Mouse (Mus musculus) retina, postnatal 1 day (tissue): ENCODE data around the gene Zbtb25.

Source experiments
- DNase-seq: peaks from one replicate; pipeline ENCODE4 v3.0.0-alpha.2; 2012

The Zbtb25 gene

DNA sequence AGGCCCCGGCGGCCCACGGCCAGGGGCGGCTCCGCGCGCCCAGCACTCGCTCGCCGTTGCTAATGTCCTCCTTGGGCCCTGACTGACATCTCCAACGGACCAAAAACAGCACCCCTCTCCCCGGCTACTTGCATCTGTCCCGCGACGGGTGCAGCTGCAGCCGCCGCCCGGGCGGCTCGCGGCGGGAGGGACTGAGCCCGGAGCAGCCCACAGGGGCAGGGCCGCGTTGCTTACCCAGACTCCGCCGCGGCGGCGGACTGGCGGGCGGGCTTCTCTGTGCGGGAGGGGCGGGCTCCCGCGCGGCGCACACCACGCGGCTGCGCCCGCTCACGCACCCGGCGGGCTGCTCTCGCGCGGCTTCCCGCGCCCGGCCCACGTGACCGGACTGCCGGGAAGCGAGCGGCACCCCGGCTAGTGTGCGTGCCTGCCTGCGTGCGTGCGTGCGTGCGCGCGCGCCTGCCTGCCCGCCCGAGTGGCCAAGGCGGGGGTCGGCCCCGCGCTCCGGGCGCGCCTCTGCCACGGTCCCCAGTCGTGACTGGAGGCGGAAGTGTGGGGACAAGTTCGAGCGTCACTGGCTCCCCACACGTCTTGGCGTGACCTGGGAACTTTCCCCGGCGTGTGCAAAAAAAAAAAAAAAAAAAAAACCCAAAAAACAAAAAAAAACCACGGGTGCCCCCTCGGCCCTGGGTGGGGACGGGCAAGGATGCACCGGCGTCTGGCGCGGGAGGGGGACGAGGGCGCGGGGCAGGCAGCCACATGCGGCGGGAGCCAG is at the start of gene Zbtb25:
Gene Zbtb25 (minus strand): TSS at position 397 of the 772 bp plus-strand sequence.
- peak; percentile 95 for DNase-seq

DNA sequence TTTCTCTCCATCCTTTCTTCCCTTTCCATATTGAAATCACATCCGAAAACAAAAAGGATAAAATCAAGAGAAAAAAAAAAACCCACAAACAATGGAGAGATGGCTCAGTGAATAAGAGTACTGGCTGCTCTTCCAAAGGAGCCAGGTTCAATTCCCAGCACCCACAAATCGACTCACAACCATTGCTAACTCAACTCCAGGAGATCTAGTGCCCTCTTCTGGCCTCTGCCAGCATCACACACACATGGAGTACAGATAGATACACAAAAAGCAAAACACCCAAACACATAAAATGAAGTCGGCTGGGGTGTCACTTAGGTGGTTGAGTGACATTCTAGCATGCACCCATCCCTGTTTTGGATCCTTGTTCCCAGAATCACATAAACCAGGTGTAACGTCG is 48.9 kb upstream of the Zbtb25 start:
- DNase-seq = no peak

DNA sequence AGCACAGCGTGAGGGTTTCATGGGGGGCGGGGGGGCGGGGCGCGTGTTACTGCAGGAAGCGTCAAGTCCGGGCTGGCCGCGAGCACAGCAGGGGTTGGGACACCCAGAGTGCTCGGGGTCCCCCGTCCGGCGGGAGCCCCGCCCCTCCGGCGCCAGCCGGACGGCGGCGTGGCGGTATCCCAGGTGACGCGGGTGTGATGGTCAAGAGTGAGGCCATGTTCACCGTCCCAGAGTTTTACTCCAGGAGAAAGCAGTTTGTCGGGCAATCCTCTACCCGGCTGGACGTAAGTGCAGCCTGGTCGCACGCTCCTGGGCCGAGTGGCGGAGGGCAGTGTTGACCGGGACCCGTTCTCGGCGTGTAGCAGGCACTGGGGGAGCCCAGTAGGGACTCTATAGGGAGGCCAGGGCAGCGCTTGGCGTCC is 48.0 kb upstream of the Zbtb25 start, which contains the start of gene Ppp1r36:
Gene Ppp1r36 (plus strand): TSS at position 106 of the 422 bp plus-strand sequence.
- DNase-seq = peak; percentile 58

DNA sequence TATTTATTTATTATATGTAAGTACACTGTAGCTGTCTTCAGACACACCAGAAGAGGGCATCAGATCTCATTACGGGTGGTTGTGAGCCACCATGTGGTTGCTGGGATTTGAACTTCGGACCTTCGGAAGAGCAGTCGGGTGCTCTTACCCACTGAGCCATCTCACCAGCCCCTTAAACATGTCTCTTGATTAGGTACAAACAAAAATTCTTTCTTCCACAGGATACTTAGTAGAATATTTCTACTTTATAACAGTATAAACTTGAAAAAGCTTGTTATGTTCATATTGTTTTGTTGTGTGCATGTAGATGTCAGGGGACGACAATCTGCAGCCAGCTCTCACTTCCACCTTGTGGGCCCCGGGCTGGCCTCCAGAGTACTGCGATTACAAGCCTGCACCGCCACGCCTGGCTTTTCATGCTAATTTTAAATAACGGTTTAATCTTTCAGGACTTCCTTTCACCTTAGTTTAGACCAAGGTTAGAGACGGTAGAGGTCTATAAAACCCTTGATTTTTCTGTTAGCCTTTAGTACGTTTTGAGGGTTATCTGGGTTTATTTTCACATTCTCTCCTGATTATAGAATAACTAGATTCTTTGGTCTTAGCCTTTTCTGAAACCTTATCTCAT is 46.1 kb upstream of the Zbtb25 start:
- DNase-seq = no peak

DNA sequence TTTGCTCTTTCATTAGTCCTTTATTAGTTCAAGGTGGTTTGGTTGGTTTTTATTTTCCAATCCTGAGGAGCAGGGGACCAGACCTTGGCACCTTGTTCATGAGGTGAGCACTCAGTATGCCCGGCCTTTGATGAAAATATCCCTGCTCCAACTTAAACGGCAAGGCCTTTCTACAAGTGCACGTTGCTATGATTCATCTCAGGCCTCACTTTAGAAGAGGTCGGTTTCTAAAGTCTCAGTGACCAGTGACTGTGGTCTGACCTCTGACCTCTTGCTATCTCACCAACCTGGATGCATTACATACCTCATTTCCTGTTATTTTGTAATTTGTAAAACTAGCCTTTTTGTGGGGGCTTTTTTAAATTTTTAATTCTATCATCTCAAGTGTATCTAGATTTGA is 39.8 kb upstream of the Zbtb25 start:
- DNase-seq = no peak

DNA sequence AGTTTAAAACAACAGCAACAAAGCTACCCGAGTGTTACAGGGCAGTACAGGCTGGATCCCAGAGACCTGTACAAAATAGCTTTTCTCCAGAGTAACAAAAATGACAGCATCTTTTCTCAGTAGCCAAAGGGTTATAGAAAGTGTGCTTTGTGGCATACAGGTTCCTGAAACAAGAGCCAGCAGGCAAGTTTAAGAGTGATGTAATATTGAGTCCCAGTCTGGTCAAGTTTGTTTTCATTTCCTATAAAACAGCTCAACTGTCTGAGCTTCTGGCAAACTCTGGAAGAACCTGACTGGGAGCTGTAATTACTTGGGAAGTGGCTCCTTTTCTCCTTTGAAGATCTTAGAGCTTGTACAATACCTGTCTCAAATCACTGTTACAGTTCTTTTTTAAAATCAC is 37.8 kb upstream of the Zbtb25 start:
- DNase-seq = no peak

DNA sequence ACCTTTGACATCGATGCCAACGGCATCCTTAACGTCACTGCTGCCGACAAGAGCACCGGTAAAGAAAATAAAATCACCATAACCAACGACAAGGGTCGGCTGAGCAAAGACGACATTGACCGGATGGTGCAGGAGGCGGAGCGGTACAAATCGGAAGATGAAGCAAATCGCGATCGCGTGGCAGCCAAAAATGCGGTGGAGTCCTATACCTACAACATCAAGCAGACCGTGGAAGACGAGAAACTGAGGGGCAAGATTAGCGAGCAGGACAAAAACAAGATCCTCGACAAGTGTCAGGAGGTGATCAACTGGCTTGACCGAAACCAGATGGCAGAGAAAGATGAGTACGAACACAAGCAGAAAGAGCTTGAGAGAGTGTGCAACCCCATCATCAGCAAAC is 36.6 kb upstream of the Zbtb25 start:
- peak; percentile 30 for DNase-seq

DNA sequence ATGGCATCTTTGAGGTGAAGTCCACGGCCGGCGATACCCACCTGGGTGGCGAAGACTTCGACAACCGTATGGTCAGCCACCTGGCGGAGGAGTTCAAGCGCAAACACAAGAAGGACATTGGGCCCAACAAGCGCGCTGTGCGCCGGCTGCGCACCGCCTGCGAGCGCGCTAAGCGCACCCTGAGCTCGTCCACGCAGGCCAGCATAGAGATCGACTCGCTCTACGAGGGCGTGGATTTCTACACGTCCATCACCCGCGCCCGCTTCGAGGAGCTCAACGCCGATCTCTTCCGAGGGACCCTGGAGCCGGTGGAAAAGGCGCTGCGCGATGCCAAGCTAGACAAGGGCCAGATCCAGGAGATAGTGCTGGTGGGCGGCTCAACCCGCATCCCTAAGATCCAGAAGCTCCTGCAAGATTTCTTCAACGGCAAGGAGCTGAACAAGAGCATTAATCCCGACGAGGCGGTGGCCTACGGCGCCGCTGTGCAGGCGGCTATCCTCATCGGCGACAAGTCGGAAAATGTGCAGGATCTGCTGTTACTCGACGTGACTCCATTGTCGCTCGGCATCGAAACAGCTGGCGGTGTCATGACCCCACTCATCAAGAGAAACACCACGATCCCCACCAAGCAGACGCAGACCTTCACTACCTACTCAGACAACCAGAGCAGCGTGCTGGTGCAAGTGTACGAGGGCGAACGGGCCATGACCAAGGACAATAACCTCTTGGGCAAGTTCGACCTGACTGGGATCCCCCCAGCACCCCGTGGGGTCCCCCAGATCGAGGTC is 36.0 kb upstream of the Zbtb25 start:
- DNase-seq = peak; percentile 68

DNA sequence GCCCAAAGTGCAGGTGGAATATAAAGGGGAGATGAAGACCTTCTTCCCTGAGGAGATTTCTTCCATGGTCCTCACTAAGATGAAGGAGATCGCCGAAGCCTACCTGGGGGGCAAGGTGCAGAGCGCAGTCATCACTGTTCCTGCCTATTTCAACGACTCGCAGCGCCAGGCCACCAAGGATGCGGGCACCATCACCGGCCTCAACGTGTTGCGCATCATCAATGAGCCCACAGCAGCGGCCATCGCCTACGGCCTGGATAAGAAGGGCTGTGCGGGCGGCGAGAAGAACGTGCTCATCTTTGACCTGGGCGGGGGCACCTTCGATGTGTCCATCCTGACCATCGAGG is 35.4 kb upstream of the Zbtb25 start:
- no peak for DNase-seq

DNA sequence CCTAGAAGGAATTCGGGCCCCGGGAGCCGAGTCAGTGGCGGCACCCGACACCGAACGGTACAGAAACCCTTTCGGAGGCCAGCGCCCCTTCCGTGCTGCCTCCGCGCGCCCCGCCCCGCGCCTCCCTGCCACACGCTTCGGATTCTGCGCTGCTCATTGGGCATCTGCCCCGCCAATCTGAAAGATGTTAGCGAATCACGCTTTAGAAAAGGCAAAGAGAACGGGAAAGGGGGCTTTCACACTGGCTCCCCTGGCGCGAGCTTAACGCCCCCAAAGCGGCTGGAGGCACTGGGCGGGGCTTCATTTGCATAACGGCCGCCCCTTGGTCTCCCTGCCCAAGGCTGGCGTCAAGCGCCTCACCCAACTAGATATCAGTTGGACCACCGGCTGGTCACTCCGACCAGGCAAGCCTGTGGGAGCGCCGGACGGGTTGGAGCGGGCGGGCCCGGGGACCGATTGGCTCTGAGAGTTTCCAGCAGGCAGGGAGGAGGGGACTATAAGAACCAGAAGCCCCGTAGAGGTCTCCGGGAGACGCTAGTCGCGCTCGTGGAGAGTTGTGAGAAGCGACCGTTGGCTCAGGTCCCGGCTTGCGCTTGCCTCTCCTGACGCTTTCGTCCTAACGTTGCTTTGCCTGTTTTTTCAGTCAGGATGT is 34.6 kb upstream of the Zbtb25 start, which contains the start of gene Hspa2:
Gene Hspa2 (plus strand): TSS at position 291 of the 652 bp plus-strand sequence.
- peak; percentile 100 for DNase-seq

DNA sequence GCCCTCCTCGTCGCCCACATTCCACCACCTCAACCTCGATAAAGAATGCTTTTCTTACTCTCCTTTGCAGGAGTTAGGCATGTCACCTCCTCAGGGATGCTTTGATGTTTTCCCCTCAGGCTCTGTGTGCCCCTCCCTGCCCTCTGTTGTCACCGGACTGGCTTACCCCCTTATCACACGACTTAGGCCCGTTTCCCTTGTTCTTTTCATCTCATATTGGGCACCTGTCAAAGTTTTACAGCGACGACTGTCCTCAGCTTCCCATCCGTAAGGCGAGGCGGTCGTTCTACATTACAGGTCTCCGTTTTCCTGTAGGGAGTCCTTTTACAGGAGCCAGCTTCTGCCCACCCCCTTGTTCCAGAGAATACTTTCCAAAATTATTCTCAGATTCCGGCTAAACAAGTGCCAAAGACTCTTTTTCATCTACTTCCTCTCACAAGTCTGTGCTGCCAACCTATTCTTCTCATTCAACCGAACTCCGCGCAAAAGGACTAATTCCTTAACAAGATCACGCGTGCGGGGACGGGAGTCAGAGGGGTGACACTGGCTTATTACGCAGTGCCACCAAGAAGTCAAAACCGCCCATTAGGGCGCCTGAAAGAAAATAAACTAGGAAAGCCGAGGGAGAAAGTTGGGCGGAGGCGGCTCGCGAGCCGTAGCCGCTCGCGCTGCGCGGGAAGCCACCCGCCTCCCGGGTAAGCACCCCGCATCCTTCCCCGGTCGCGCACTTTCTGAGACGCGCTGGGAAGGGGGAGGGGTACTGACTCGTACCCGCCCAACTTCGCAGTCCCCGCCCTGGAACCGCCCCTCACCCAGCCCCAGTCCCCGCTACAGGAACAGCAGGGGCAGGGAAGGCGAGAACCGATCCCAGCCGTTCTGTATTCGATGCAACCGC is 33.8 kb upstream of the Zbtb25 start:
- DNase-seq = no peak

DNA sequence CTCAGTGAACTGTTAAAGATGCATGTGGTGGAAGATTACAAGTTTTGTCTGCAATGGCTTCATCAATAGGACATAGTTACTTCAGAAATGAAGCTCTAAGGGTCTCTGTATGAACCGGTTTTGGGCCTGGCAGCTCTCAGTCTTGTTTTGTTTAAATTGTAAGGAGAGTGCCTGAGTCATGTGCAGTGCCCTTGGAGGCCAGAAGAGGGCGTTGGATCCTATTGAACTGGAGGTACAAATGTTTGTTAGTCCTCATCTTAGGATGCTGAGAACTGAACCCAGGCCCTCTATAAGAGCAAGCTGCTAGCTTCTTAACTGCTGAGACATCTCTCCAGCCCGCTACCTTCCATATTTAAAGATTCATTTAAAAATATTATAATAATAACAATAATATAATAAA is 32.3 kb upstream of the Zbtb25 start:
- DNase-seq = no peak

DNA sequence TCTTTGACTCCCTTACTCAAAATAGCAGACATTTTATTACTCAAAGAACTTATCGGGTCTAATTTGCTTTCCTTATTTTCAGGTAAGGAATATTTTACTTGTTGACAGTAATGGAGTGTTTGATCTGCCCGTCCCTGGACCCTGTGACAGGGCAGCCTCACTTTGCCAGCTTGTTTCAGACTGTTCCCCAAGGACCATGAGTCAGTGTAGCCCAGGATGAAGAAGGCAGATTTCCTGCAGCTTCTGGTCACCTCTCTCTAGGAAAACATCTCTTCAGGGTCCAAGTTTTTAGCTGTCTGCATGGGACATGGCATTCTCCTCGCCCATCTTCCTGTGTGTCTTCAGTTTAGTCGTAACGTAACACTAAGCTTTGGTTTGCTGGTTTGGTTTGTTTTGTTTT is 27.9 kb upstream of the Zbtb25 start:
- DNase-seq = no peak

DNA sequence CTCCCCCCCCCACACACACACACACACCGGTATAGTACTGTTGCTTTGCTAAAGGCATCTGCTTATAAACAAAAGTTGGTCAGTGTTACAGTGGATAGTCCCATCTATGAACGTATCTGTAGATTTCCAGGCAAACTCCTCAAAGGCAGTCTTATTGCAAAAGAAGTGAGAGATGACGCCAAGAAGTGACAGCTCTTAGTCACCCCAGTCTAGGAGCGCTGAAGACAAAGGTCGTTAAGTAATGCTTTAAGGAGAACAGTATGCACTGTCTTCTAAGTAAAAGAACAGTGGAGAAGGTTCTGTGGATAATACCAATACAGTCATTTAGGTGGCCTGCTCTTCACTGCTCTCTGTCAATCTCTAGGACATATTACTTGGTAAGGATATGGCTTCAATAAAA is 23.6 kb upstream of the Zbtb25 start:
- DNase-seq = no peak

DNA sequence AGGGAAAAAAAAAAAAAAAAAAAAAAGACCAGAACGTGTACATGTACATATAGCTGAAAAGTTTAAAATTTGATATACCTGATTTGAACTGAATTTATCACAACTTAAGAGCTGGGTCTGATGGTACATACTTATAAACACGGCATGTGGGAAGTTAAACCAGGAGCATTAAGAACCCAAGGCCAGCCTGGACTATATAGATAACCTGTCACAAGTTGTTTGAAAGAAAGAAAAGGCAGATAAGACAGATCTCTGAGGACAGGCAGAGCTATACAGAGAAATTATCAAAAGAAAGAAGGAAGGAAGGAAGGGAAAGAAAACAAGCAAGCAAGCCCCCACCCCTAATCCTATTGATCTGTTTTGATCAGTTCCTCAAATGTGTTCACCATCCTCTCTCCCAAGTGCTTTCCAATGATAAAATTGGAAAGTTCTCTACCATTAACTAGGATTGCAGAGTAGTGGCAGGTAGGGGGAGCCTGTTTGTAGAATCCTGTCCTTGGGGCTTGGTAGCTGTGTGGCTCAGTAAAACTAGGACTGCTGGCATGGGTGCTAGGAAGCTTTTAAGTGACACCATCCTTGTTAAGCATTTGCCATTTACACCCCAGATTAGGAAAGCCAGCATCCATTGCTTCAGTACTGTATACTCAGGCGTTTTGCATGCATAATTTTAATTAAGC is 22.3 kb upstream of the Zbtb25 start:
- no peak for DNase-seq

DNA sequence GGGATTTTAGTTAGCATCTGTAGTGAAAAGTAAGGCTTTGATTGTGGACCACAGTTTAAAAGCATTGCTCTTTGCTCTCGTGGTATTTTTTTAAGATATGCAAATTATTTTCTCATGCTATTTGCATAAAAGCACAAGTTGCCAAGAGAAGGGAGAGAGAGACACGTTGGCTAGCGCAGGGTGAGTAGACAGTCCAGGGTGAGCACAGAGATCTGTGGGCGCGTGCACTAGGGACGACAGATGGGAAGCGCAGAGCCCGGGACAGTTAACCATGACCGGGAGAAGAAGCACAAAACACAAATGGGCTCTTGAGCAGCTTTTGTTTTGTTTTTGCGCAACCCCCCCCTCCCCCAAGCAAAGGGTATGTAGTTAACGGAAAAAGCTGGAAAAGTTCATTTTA is 19.4 kb upstream of the Zbtb25 start:
- DNase-seq = no peak

DNA sequence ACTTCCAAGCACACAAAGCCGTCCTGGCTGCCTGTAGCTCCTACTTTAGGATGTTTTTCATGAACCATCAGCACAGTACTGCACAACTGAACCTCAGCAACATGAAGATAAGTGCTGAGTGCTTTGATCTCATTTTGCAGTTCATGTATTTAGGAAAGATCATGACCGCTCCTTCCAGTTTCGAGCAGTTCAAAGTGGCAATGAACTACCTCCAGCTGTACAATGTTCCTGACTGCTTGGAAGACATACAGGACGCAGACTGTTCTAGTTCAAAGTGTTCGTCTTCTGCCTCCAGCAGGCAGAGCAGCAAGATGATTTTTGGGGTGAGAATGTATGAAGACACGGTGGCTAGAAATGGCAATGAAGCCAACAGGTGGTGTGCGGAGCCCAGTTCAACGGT is 15.9 kb upstream of the Zbtb25 start:
- DNase-seq = no peak

DNA sequence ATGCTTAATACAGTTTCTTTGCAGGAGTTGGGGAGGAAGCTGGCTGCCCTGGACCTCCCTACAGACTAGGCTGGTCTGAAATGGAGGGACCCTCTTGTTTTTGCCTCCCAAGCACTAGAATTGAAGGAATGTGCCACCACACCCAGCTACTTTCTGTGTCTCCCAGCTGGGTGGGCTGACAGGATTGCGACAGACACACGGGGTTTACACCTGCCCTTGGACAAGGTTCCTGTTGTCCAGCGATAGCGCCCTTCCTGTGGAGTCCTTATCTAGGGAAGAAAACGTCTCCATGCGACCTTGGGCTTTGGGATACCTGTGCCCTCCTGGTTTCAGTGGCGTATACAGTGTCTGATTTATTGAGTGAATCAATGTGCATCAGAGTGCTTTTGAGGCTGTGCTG is 10.7 kb upstream of the Zbtb25 start:
- no peak for DNase-seq

DNA sequence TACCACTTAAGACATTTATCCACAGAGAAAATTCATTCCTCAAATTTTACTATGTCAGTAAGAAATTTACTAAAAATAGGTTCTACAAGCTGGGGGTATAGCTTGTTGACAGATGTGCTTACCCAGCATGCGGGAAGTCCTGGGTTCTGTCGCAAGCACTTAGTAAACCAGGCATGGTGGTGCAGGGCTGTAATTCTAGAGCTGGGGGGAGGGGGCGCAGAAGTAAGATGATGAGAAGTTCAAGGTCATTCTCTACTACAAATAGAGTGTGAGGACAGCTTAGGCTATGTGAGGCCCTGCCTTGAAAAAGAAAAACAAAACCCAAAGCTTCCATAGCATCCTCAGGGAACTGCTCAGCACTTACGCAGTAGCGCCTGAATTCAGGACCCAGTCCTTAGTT is 9.2 kb upstream of the Zbtb25 start:
- DNase-seq = no peak

DNA sequence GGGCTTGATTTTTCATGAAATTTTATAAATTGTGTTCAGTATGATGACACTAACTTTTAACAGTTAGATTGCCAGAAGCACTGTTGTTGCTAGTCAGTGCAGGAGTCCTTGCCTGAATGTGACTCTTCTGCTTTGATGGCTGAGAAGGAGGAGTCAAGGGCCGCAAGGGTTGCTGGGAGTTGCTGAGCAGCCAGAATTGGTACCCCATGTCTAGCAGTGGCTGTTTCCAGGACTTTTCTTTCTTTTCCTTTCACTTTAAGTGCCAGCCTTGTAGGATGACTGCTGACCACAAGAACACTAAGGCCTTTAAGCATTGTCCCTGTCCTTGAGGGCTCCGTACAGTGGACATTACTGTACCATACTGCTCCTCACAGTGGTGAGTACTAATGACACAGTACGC is 8.3 kb upstream of the Zbtb25 start:
- no peak for DNase-seq

DNA sequence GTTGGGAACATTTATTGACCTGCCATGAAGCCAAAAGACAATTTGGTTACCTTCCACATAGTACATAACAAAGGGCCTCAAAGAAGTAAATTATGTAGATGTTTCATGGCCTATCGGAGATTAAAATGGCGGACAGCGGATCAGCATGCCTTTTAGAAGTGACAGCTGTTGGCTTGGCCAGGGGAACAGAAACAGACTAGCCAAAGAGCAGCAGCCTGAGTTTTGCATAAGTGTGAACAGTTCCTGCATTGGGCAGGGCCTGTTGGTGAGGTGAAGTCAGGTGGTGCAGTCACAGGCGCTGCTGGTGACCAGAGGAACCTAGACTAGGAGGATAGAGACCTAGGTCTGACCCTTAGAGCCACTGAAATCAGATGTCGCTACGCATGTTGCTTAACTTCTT is 7.7 kb upstream of the Zbtb25 start:
- no peak for DNase-seq

DNA sequence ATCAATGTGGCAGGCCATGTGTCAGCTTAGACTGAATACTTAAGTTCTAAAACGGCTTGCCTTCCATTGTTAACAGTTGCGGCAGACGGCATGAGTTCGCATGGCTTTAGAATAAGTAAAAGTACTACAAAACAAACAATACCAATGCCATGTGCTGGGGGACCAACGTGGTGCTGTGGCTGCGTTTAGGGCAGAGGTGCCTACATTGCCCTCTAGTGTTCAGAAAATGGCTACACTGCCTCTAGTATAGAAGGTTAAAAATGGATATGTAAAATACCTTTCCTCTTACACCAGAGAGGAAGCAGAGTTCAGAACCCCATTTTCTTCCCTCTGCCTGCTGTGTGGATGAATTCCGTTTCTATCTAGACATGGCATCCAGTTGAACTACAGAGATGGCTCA is 7.2 kb upstream of the Zbtb25 start:
- DNase-seq = peak; percentile 59
